Mouse (Mus musculus) small intestine, adult 2 months (tissue): ENCODE results near the gene Mvb12b.

Source experiments
- CTCF ChIP-seq: fragments of 200-500 bp; IDR thresholded peaks from 2 replicates; pipeline ENCODE4 v1.5.1; 2012; ENCODE audit warnings: low read depth, mild to moderate bottlenecking, control low read depth, inconsistent platforms, low read length, moderate library complexity, mixed read lengths; ENCODE audit not compliant: insufficient replicate concordance, insufficient read length; ENCODE audit errors: extremely low read depth
- POLR2A ChIP-seq: fragments of 200-500 bp; IDR thresholded peaks from 2 replicates; pipeline ENCODE4 v1.6.1; 2012; ENCODE audit warnings: low read depth, mild to moderate bottlenecking, control low read depth, inconsistent platforms, low read length, moderate library complexity

- TF ChIP-seq CTCF: no peak
- no peak for TF ChIP-seq POLR2A
Measured at GRCm38 (mm10) chr2:33916603-33917002, 28.9 kb upstream of the Mvb12b start.
